In the genomic region with DNA sequence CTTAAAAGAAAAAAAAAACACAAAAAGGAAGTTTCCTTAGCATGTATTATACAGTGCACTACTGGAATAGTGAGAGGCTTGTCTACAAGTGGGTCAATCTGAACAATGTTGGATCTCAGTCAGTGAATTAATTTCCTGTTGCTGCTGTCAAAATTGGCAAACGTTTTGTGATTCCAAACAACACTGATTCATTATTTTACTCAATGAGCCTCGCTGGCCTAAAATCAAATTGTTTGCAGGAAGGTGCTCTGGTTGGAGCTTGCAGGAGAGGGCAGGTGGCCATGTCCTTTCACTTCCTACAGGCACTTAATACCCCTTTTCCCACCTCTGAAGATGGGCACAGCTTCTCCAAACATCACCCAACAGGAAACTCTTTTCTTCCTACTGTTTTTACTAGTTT, we compare ENCODE assay signal across 13 mouse cellular contexts.
DNase-seq lines count a peak whose midpoint lies in the region.
"Had no signal": no experiment of that assay in that cellular context is flagged by ENCODE, and none has a peak within 500 bp of the region (broad histone marks: within the 10 kb centered on the region; RNA-seq: fewer than 3 reads in every experiment).

No protein-coding gene starts in this region.

- DNase-seq in cerebellum, adult 9-10 months: peak; percentile 7
- no peak for DNase-seq in cerebellum, adult 8-10 months
- peak; percentile 0 for DNase-seq in left cerebral cortex, adult 11 months (ENCODE audit: low spot score)
- no peak for DNase-seq in left cerebral cortex, postnatal 36 days (ENCODE audit: low spot score in 2 of 2)
- peak; percentile 71 for DNase-seq in Muller cell, postnatal 12 days (ENCODE audit: inconsistent ontology term)
- peak; percentile 26 for DNase-seq in layer of hippocampus, adult 9-11 months
- DNase-seq in MN1 (ENCODE audit: low spot score): no peak
- DNase-seq: adrenal gland, postnatal 25 days; gastrocnemius, postnatal 25 days; heart, adult 2 months; kidney, postnatal 4 days; lung, adult 2 months; thymus, postnatal 14 days had no signal

- intact Hi-C loops in left cerebral cortex, postnatal 36 days (cut with DNase I): no loop called here

Comparison
In these comparisons a context has a peak if more than half of its experiments do, and no peak if none do; other contexts are left out.
1. DNase-seq: peak in cerebellum, adult 9-10 months (single experiment), left cerebral cortex, adult 11 months (single experiment), Muller cell, postnatal 12 days (single experiment) and layer of hippocampus, adult 9-11 months (single experiment); none in cerebellum, adult 8-10 months (single experiment), left cerebral cortex, postnatal 36 days (0 of 2) and MN1 (single experiment).